Mouse (Mus musculus): ENCODE results near the gene Gm30302.
"Not testable (repeated sequence)": the region's sequence is repeated elsewhere in the genome, so short reads cannot be mapped to it uniquely, and the experiment has no call there.

Gm30302 gene

DNA sequence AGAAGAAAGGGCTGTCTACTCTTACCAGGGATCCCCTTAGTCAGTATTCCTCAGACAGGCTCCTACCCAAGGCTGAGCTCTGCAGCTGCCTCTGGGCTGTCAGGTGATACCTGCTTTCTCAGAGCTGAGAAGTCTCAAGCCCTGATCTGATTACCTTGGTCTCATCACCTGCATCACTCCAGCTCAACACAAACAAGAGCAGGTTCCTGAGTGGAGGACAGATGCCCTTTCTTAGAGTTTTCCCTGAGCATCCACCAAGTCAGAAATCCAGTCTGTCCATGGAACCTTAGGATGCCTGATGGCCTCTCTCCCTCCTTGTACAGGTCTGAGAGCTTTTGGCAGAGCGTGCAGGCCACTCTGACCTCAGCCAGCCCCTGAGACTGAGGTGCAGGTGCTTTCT is at the start of gene Gm30302:
Gene Gm30302, minus strand, starts transcription at position 101 of the 400 bp plus-strand sequence.
- DNase-seq: no peak

DNA sequence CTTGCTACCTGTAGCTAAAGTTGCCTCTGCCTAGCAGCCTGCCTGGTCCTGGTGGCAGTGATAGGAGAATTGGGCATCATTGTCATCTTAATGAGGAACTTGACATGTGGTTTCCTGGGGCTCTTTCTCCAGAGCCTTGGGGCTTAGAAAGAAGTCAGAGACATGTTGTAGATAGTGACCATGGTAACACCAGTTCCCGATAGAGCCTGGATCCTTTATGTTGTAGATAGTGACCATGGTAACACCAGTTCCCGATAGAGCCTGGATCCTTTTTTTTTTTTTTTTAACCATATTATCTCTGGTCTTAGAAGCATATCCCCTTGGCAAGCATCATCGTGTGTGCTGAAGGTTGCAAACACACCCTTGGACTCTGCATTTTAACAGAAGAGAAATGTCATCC is 48.0 kb upstream of the Gm30302 start:
- DNase-seq: no peak

DNA sequence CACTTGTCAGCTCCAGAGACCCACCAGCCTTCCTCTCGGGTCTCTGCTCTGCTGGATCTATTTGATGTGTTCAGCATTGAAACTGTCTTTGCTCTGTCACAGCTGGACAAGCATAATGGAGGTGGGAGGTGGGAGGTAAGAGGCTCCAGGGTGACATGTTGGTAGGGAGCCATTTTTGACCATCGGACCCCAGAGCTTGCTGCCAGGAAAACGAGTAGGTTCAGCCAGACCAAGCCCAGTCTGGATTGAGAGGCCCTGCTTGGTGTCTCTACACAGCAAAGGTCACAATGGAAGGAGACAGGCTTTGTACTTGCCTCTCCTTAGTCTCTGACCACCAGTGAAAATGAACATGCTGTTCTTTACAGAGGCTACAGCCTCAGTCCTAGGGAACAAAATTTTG is 47.3 kb upstream of the Gm30302 start:
- no peak for DNase-seq

DNA sequence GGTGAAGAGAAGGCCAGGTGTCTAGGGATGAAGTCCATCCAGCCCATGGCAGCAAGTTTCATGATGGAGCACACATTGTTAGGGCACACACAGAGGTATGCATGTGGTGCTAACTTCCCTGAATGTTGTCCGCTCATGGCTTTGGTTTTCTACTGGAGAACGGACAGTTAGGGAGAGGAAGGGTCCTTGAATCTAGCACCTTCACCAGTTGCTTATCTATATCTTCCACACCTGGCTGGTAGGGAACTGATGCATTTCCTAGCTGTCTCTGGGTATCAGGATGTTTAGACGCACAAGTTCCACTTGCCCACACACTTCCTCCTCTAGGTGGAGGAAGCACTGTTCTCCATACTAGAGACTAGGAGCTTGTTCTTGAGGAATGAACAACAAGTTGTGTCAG is 46.9 kb upstream of the Gm30302 start:
- no peak for DNase-seq

DNA sequence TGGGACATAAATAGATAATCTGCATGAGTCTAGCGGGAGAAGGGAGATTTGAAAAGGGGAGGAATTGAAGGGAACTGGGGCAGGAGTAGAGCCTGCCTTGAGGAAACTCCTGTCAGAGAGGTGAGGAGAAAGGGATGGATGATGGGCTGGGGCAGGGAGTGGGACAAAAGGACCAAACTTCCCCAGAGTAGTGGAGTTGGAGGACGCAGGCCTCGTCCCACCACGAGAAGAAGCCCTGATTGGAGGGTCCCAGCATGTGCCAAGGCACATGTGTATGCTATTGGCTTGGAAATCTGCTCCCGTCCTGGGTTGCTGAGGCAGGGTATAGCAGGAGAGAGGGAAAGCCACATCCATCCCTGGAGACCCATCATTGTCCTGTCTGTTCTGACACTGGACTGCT is 45.3 kb upstream of the Gm30302 start:
- DNase-seq: no peak

DNA sequence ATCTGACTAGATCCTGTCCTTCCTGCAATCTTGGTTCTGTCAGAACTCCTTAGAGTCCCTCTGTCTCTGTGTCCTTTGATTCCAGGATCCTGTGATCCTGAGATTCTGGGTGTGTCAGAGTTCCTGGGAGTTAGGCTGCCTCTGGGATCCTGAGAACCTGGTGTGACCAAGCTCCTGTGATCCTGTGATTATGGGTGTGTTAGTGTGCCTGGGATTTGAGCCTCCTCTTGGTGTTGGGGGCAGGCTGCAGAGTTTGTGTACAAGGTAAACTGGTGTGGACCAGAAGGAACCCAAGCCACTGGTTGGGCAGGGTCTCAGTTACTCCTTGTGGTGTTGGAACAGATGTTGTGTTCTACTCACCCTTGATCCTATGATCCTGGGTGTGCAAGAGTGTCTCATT is 42.4 kb upstream of the Gm30302 start:
- no peak for DNase-seq

DNA sequence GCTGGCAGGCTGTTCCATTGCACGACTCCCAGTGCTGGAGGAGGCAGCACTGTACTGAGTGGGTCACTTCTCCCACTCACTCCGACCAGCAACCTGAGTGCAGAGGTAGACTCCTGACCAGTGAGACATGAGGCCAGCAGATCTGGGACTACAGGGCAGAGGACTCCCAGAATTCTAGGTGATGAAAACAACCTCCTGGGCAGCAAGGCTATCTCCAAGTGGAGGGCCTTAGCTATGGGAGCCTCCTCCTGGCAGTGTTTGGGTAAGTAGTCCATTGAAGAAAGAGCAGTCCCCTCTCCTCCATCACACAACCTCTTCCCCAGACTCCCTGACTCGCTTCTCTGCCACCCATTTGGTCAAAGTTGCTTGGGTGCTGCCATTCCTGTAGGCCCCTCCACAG is 31.6 kb upstream of the Gm30302 start:
- DNase-seq: no peak

DNA sequence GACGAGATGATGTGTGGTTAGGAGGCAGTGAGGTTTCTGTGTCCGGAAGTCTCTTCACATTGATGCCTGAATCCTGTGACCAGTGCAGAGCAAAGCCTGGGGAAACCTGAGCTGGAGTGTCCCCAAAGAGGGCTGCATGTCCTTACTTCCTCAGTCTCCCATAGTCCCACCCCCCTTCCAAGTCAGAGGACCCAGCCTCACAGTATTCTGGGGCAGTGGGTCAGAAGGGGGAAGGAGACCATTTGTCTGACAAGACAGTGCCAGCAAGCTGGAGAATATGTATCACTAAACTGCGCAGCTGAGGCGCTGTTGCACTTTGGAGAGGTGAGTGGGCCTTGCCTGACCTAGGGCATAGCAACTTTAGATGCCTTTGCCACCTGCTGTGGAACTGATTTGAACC is 26.5 kb upstream of the Gm30302 start:
- DNase-seq: no peak

DNA sequence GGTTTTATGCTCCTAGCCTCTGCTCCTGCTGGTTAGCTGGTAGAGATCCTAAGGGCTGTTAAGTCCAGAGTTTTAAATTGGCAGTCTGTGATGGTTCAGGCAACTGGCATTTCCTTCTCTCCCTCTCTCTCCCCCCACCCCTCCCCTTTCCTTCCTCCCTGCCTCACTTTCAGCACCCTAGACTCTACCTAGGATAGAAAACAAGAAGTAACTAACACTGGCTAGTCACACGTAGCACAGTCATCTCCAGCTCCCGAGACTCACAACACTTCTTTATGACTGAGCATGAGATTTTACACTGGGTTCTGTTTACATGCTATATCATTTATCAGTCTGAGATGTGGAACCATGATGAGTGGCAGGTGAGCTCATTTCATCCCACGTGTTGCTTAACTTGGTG is 16.2 kb upstream of the Gm30302 start:
- no peak for DNase-seq

DNA sequence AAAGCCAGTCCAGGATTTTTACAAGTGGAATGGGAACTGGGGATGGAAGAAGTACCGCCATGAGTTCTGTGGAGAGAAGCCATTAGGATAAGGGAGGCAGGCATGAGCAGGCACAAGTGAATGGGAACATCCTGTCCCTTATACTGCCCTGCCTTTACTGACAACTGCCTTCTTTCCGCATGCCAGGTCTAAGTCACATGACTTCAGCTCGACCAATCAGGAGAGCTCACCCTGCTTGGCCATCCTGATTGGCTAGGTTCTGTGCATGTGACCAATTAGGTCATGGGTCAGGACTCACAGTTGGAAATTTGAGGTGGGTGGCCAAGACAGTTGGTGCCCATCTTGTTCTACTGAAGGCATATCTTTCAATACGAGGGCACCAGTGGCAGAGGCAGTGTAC is 15.6 kb upstream of the Gm30302 start:
- DNase-seq: no peak

DNA sequence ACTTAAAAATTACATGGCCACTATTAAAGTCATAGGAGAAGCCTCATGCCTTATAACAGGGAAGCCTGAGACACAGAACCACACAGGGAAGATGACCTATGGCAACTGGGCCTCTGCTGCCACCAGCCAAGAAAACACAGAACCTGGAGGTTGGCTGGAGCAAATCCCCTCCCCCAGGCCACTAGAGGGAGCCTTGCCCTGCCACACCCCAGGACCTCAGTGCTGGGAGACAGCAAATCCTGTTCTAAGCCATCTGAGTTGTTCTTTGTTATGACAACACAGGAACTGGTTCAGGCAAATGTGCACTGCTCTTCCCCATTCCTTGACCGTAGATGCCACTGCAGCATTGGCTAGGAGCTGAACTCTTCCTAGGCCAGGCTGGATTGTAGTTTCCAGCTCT is 8.3 kb upstream of the Gm30302 start:
- DNase-seq: no peak

DNA sequence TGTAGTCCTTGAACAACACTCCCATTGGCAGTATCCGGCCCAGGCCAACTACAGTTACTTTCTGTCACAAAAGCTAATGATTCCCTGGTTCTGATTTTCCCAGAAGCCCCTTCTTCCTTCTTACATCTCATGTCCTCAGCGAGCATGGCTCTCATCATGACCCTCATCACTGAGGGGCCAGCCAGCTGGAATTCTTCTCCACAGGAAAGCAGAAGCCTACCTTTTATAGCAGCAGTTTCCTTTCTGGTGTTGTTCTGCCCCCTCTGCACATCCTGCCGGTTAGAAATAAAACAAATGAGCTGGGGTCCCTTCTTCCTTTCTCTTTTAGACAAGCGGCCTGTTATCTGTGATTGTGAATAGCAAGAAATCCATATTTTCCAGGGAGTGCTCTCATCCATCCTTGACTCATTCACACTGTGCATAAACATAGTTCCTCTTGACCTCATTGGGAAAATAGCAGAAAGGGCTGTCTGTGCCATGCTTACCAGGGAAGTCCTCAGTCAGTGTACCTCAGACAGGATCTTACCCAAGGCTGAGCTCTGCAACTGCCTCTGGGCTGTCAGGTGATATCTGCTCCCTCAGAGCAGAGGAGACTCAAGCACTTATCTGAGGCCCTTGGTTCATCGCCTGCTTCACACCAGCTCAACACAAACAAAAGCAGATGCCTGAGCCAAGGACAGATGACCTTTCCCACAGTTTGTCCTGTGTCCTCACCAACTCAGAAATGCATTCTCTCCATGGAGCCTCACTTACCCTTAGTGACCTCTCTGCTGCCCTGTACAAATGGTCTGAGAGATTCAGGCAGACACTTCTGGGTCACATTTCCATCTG is 10.0 kb downstream of the Gm30302 start:
- DNase-seq: no peak

DNA sequence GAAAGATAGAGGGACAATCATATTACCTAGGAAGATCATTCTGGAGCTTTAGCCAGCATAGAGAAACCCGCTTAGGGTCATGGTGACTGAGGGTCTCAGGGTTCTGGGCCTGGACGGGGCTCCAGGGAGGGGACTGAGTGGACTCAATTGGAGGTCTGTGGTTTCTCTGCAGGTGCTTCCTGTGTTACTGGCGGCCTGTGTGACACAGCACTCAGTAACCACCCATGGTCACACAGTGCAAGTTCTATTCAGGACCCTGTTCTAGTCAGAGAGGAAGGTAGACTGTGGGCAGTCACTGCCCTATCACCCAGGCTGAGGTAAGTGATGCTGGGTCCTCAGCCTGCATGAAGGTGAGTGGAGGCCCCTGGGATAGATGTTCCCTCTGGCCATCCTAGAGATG is 14.9 kb downstream of the Gm30302 start:
- DNase-seq: no peak

DNA sequence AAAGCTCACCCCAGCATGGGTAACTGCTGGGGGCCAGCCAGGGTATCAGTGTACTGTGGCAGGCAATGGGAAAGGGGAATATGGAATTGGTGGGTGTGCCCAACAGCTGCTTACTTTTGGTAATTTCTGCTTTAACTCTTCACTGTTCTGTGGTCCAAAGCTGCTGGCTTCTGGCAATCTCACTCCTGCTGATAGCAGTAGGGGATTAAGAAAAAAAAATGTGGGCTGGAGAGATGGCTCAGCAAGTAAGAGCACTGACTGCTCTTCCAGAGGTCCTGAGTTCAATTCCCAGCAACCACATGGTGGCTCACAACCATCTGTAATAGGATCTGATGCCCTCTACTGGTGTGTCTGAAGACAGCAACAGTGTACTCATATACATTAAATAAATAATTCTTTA is 27.3 kb downstream of the Gm30302 start:
- DNase-seq: not testable (repeated sequence)

DNA sequence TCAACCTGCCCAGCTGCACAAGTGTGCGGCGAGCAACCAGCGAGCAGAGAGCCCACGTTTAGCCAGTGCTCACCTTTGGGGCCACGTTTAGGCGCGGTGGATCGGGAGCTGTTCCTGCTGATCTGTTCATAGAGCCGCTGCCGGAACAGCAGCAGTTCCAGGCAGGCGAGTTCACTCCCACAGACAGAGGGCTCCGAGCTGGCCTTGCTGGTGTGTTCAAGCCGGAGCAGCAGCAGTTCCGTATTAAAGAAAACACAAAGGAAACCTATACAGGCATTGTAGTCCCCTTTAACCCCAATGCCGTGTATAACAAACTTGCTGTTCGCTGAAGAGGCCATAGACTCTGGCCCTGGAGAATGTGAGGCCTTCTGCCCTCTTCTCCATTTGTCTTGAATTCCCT is 29.7 kb downstream of the Gm30302 start:
- no peak for DNase-seq

DNA sequence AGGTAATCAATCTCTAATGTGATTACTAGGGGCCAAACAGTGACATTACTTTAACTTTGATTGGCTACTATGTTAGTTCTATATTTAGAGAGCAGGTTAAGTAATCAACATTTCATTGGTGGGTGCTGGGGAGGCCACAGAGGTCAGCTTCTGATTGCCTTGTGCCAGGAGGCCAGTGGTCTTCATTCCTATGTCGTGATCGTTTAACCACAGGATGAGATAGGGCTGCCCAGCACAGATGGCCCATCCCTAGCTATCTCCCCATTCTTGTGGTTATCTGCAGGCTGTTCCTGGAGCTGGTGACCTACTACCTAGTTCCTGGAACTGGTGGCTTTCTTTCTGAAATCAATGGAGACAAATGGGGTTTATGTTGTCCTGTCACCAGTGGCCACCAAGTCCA is 30.8 kb downstream of the Gm30302 start:
- DNase-seq: no peak

DNA sequence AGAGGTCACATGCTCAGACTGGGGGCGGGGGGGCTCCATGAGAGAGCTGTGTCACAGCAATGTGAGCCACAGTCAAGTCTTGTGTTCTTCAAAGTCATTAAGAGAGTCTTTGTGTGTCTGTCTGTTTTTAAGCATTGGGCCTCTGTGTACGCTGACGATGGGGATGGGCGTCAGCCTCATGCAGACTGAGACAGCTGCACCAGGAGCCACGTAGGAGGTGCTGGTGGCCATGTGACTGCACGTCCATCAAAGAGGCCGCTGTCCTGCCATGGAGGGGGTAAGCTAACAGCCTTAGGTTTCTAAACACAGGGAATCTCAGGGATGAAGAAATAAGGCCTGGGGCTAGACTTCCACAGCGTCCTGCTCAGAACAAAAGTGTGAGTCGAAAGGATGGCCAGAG is 32.5 kb downstream of the Gm30302 start:
- DNase-seq: no peak

DNA sequence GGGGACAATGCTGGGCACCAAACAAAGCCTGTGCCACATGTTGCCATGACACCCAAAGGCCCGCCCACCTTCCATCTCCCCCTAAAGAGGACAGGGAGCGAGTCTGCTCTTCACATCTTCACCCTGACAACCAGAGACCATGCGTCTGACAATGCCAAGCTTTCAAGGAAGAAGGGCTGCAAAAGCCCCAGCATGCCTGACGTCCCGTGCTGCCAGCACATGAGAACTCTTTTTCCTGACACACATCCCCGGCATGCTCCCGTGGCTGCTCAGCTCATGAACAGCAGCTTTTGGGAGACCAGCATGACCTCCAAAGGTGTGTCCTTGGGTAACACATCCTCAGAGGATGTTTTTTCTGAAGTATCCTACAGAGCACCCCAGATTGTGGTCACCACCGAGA is 33.5 kb downstream of the Gm30302 start:
- no peak for DNase-seq

DNA sequence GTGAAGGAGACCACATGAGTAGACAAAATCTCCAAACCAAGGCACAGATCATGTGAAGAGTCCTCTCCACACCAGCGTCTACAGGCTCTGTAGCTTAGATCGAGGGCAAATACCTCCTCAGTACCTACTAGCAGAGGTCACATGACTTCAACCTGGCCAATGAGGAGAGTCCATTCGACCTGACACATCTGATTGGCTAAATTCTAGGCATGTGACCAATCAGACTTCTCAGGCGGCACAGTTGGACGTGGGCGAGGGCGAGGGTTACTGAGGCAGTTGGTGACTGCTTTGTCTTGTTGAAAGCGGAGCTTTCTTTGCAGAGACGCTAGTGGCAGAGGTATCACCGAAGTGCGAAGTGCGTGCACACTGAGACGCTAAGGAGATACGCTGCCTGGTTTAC is 36.6 kb downstream of the Gm30302 start:
- DNase-seq: no peak

DNA sequence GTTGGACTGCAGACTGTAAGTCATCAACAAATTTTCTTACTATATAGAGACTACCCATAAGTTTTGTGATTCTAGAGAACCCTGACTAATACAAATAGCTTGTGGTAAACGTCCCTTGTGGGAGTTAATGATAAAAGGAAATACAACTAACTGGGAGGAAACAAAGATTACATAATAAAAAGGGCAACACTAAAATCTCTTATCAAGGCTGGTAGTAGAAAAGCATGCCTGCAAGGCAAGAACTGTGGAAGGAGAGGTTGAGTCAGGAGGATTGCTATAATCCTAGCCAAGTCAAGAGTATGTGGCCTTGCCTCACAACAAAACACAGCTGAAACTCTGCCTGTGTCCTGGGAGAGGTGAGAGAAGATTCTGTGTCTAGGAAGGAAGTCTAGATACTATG is 38.1 kb downstream of the Gm30302 start:
- DNase-seq: no peak

DNA sequence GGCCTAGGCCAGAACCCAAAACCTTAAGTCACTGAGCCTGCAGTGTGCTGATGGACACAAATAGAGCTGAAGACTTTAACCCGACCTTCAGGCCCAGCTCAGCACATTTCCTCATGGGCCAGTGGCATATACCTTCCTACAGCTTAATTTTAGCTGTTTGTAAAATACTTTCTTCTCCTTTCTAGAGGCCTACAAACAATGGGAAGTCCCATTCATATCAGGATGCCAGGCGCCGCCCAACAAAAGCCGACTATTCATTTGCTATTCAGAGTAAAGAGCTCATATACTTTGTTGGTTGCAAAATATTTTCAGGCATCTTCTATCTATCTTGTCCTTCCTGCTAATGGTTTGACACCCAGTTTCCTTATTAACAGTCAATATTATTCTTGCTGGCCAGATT is 40.8 kb downstream of the Gm30302 start:
- no peak for DNase-seq

DNA sequence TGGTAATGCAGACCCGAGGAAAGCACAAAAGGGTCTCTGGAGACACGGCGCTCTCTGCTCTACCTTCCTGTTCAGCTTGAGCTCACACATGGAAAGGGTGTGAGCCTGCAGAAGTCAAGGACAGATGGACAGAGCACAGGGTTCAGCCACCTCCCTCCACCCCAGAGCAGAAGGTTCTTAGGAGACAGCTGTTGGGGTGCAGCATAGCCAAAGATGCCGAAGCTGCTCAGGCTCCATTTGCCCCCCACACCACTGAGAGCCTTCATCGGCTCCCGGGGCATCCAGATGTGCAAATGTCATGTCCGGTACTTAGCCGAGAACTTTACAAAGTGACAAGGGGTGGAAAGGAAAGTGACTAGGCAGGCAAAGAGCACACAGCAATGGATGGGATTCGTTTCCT is 42.2 kb downstream of the Gm30302 start:
- no peak for DNase-seq

DNA sequence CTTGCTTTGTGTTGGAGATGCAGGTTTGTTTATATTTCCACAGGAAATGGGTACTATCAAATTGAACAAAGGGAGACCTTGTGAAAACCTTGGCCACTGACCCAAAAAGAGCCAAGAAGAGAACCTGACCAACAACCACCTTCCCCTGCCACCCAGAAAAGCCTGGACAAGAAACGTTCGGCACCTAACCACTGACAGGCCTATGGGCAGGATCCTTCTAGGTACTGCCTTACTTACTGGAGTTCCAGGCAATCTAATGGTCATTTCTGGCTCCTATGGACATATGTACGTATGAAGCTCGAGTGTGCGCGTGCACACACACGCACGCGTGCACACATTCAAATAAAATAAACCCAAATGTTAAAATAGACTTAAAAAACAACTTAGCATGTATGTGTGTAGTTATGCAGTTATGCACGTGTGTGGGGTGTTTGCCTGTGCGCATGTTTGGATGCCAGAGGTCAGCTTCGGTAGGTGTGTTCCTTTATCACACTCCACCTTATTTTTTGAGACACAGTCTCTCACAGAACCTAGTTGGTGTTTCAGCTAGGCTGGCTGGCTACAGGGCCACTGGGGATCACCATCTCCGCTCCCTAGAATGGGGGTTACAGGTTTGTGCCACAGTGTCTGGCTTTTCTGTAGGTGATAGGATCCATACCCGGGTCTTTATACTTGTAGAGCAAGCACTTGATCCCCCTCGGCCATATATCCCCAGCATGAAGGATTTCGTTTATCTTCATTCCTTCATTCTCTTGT is 57.3 kb downstream of the Gm30302 start:
- DNase-seq: no peak

DNA sequence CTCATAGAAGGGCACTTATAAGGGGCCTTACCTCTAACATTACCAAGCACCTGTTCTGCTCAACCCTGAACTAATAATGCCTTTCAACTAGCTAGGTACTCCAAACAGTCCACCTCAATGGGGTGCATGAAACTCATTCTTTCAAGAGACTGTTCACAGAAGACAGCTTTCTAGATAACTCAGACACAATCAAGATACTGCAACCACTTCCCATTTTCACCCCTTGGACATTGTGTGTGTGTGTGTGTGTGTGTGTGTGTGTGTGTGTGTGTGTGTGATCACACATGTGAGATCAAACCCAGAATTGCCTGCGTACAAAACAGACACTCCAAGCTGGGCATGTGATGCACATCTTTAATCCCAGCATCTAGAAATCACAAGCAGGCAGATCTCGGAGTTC is 60.8 kb downstream of the Gm30302 start:
- no peak for DNase-seq

DNA sequence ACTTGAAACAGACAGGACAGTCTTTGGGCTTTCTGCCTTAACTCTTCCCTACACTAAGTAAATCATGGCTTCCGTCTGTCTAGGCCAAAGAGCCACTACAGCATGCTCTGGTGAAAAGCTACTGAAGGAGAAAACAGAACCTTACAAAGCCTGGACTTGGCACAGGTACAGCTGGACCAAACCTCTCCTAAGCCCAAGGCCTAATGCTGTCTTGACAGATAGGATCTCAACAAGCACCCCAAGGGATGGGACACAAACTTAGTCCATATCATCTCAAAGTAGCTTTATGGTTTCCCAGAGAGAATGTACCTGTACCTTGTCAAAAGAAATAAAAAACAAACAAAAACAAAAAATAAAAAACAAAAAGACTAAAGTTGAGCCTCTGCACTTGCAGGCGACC is 62.4 kb downstream of the Gm30302 start:
- no peak for DNase-seq
